Mouse (Mus musculus) adrenal gland, adult (tissue): ENCODE results near the gene Gmip.
A peak's percentile ranks its signal among the peaks of the same experiment; 100 is the strongest.

ENCODE experiments used
- DNase-seq, 2 experiments: peaks; one replicate each; pipeline ENCODE4 v3.0.0; 2022 to 2023; ENCODE audit warnings: low spot score in 1 of 2; ENCODE audit not compliant: inconsistent age in 2 of 2

The Gmip gene

DNA sequence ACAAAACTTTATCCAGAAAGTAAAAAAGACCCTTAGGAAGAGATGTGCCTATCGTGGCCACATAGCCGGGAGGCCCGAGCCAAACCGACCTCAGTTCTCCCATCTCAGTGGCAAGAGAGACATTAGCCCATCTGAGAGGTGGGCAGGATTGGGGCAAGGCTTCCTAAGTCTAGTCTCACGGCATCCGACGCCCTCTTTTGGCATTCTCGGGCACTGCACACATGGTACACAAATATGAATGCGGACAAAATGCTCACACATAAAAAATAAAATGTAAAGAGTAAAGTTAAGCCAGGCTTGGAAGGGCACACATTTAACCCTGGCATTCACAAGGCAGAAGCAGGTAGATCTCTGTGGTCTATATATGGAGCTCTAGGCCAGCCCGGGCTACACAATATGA, 45.4 kb downstream of the Gmip start:
- no peak for DNase-seq

DNA sequence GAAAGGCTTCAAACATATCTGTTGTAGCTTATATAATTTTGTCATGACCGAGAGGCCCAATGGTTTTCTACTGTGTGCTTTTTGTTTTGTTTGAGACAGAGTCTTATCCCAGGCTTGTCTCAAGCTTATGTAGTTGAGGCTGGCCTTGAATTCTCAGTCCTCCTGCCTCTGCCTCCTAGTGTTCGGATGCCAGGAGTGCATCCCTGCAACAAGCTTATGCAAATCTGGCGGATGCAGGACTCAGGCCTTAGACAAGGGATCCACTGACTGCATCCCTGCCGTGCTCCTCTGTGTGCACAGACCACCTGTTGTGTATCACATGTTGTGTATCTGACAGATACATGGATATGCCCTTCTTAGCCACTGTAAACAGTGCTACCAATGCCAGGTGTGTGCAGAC, 52.3 kb downstream of the Gmip start:
- DNase-seq: no peak

DNA sequence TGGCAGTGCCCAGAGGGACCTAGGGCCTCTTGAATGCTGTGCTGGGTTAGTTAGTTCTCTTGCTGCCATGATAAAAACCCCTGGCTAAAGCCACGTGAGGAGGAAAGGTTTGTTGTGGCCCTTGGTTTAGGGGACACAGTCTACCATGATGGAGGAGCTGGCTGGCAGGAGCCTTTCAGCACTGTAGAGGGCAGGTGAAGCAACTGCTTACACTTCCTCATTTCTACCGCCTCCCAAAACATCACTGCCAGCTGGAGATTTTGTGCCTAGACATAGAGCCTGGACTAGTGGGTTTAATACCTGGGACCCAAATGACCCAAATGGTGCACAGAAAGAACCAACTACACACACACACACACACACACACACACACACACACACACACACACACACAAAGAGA, 52.8 kb downstream of the Gmip start:
- DNase-seq: no peak

DNA sequence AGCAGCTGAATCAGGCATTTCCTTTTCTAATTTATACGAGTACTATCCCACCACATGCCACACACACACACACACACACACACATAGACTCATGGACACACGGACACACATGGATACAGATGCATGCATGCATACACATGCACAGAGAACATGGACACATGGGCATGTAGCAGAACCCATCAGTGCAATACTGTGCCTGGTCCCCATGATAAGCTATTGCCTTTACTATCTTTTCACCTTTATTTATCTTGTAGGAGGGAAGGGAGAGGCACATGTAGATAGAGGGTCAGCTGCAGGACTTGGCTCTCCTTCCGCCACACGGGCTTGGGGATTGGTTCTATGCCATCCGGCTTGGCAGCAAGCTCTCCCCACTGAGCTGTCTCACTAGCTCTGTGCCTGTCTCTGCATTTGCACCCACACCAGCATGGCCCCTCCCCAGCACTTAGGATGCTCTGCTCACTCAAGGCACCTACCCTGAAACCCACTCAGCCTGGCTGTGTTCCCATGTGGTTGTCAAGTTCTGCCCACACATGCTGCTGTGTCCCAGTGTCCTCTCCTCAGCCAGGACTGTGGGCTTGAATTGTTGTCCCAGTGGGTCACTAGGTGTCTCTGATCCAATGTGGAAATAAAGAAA, 55.0 kb downstream of the Gmip start:
- DNase-seq: no peak

DNA sequence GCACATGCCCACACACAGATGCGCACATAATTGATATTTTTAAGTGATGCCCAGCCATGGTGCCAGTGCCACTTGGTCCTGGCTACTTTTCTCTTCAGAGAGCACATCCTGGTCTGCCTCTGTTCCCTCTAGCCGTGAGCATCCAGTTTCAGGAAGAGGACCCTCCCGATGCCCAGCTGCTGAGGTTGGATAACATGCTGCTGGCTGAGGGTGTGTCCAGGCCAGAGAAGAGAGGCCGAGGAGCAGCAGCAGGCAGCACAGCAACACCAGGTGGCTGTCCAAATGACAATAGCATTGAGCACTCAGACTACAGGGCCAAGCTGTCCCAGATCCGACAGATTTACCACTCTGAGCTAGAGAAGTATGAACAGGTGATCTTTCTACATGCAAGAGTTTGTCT, 55.7 kb downstream of the Gmip start:
- DNase-seq: no peak

DNA sequence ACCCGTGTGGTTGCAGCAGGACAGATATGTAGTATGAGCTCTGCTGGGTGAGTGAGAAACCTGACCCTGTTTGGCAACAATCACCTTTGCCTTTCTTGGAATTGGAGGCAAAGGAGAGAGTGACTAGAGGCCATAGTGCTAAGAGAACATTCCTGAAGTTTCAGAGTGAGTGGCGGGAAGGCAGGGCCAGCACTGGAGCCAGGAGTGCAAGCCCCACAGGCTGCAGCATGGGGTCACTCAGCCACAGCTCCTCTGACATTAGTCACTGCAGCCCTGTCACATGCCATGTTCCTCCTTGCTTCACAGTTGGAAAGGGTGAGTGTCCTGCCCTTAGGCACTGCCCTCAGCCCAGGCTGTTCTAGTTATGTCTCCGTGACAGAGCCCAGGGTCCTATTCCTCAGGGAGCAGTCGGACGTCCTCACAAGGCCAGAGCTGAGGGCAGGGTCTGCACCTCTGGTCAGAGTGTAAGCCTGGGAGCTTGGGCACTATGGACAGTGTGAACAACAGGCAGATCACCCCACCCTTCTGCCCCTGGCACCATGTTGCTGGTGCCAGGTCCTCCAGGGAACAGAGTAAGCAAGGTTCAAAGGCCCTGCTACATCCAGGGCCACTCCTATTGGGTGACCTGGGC, 59.3 kb downstream of the Gmip start:
- DNase-seq: peak in 1 of 2 experiments; percentile 58

DNA sequence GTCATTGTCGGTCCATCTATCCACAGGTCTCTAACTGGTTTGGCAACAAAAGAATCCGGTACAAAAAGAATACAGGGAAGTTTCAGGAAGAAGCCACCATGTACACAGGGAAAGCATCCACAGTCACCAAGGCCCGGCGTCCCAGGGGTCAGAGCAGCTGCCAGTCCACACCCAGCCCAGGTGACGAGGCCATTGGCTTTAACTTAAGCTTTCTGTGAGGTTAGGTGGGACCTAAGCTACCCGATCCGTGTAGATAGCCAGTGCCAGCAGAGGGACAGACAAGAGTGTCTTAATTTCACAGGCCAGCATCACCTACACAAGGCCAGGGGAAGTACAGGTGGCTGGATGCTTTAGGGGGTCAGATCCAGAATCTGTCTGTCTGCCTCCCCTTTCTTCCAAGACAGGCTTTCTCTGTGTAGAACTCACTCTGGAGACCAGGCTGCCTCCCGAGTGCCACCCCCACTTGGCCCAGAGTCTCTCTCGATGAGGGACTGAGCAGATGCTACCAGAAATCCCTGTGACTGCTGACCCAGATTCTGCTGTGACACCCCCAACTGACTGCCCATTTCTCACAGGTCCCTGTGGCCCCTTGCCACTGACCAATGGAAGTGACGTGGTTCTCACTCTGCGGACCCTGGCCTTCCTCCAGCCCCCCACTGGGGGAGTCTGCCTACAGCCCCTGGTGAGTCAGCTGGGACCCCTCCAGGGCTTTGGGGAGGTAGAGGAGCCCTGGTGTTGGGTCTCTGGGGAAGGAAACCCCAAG, 61.7 kb downstream of the Gmip start:
- no peak for DNase-seq

DNA sequence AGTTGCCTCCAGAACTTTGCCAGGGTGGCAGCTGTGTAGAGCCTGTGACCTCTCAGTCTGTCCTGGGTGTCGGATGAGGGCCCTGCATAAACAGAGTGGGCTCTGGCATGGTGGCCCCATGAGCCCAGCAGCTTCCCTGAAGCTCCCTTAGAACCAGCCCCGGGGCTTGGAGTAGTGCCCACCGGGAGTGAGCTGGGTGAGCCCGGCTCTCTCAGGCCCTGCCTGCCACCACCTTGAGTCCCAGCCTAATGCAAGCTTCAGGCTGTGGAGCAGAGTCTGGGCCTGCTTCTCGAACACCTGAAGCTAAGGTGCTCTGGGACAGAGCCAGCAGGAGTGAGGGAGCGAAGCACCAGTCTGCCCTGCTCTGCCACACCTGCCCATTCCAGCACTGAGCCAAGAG, 62.4 kb downstream of the Gmip start:
- no peak for DNase-seq
